Mouse (Mus musculus): Measurements from ENCODE around the gene Dusp15.

DNA sequence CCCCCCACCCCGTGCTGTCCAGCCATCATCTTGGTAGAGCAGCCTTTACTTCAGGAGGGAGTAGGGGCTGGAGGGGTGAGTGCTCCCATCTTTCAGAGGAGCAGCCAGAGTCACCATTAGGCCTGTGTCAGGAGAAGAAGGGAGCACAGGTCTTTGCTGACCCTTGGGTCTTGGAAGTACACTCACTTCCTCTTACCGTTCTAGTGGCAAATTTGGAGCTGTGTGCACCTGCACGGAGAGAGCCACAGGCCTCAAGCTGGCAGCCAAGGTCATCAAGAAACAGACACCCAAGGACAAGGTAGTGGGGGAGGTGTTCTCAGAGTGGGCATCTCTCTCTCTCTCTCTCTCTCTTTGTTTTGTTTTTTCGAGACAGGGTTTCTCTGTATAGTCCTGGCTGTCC is 36.0 kb downstream of the Dusp15 start:
- TF ChIP-seq CTCF (IDR thresholded peaks at IDR 0.05; ENCODE audit: borderline replicate concordance, control insufficient read depth, extremely low read depth, insufficient read depth, low read length, poor library complexity) (no peak), POLR2A (IDR thresholded peaks at IDR 0.05; ENCODE audit: control insufficient read depth, extremely low read depth, insufficient read depth, low read length, poor library complexity) (no peak)

All from thymus, adult 2 months (tissue).